Mouse (Mus musculus) mature B cell (primary cell): Measurements from ENCODE around the gene Cish.

Experiments
- in situ Hi-C: fragments of 300-500 bp; cut with MboI; formaldehyde crosslinking; loops from 2 replicates; pipeline ENCODE4 v1.14.3; 2019

Cish gene

GRCm38 (mm10) chr9:107312811-107313584 lies 17.2 kb downstream of the Cish start:
- in situ Hi-C loops = no loop called here

DNA sequence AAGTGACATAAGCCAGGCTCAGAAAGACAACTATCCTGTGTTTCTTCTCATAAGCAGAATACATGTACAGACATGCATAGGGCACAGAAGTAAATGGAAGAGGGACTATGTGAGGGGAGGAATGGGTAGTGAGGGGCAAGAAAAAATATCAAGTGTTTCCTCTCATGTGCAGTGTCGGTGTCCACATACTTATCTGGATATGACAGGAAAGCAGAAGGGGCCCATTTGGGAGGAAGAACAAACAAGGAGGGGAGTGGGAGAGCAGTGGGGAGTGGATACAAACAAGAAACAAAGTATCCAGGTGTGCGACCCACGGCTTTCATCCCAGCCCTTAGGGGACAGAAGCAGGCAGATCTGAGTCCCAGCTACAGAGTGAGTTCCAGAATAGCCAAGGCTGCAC lies 18.1 kb downstream of the Cish start:
- in situ Hi-C loops = no loop called here

DNA sequence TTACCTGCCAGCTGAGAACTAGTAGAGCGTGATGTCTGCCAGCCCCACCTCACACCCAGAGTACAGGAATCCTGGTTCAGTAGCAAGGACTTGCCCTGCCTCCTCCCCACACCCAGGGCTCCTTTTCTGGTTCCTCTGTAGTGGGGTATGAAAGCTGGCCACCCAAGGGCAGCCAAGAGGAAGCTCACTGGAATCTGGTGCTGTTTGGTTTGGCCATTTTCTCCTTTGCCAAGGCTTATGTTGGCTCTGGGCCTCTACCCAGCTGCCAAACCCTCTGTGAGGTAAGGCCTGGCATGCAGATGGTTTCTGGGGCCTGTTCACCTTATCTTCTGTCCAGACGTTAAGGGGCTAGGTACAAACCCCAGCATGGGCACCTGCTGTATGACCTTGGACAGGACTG lies 20.0 kb downstream of the Cish start:
- in situ Hi-C loops = no loop called here

GRCm38 (mm10) chr9:107322461-107323050 lies 26.7 kb downstream of the Cish start:
- in situ Hi-C loops = no loop called here

GRCm38 (mm10) chr9:107323558-107323957 lies 27.7 kb downstream of the Cish start:
- in situ Hi-C loops = no loop called here

DNA sequence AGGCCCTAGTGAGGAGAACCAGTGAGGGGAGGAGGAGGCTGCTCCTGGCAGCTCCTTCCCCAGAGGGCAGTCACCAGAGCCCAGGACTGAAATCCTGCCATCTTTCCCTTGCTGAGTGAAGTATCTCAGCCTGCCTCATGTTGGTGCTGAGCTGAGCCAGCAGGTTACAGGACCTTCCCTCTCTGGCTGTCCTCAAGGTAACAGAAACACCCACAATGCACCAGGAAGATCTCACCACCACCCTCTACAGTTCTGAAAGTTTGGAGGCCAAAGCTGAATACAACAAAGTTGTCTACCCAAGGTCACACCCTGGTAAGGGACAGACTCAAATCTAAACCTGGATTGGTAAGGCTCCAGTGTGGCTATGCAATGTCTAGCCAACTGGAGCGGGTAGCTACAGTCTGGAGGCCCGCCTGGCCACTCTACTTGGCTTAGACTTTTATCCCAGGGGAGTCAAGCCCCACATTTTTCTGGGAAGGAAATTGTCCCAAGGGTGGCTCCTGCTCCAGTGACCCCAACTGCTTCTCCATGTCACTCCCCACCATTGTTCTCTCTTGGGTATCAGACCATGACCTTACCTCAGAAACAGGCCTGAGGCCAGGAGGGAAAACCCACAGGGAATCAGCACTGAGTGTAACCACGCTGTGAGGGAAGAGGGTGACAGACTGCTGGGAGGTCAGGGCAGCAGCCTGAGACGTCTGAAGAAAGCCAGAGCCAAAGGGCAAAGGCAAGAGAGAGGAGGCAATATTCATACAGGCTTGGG lies 29.2 kb downstream of the Cish start:
- in situ Hi-C loops = no loop called here

DNA sequence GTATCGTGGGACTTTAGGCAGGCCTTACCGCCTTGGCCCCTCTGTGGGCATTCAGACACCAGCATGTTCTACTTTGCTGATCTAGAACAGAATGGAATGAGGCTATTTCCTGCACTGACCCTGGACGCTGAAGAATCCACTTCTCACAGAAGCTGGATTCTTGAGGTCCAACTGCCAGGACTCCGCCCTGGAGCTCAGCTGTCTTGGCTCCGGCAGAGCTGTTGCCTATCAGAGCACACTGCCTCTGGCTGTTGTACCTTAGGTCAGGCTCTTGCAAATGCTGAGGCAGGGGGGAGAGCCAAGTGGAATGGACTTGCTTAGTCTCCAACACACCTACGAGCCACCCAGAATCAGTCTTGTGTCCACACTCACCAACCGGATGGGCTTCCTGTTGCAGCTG lies 30.1 kb downstream of the Cish start:
- in situ Hi-C loops = no loop called here

DNA sequence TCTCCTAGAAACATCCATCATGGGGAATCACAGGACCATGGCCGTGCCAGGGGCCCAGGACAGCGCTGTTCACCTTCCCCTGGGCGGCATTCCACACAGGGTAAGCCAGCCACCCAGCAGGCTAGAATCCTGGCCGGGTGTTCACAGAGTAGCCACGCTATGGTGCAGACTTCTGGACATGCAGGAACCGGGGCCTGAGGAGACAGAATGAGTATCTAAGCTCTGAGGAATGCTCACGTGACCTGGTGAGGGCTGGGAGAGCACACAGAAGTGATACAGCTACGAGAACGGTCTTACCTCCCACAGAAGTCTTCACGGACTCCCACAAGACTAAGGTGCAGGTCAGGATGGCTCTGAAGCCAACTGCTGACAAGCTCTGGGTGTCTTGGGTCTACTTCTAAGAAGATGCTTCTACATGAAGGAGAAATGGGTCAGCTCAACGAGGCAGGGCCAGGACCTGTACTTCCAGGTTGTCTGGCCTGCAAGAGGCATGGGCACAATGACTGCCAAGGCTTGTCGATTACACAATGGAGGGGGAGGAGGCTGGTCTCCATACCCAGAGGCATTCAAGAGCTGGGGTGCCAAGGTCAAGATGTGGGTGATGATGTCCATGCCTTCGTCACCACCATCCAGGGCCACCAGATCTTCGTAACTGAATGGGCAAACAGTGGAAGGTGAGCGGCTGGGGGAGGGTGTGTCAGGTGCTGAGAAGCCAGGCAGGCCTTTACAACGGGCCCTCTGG lies 32.2 kb downstream of the Cish start:
- in situ Hi-C loops = no loop called here

GRCm38 (mm10) chr9:107330791-107331190 lies 35.0 kb downstream of the Cish start:
- in situ Hi-C loops = loop anchor here (5.0 kb wide), 1 partner anchor 33 kb away; the partner anchor contains the start of gene Cish

GRCm38 (mm10) chr9:107333686-107334085 lies 37.9 kb downstream of the Cish start:
- in situ Hi-C loops = loop anchor here (5.0 kb wide), 1 partner anchor 36 kb away; the partner anchor contains the start of gene Cish

DNA sequence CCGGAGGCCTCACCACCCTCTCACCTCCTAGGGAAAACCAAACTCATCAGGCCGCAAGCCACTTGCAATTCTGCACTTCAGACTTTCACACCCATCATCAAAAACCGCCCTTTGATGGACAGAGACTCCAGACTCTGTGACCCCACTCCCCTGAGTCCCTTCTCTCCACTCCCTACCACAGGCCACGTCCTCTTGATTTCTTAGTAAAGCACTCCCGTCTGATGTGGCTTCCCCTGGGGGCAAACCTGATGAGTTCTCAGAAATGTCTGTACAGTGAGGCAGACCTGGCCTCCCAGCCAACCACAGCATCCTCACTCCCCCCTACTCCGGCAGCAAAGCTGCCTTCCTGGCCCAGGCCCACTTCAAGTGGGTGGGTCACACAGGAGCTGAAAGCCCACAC lies 38.5 kb downstream of the Cish start:
- in situ Hi-C loops = loop anchor here (5.0 kb wide), 1 partner anchor 37 kb away; the partner anchor contains the start of gene Cish

GRCm38 (mm10) chr9:107335046-107335445 lies 39.2 kb downstream of the Cish start:
- in situ Hi-C loops = no loop called here

GRCm38 (mm10) chr9:107335909-107336308 lies 40.1 kb downstream of the Cish start:
- in situ Hi-C loops = no loop called here

- in situ Hi-C loops = no loop called here
Measured at GRCm38 (mm10) chr9:107336386-107336785, 40.6 kb downstream of the Cish start.

- in situ Hi-C loops = no loop called here
Measured at GRCm38 (mm10) chr9:107338172-107338883, 42.5 kb downstream of the Cish start, which contains the start of gene Hemk1. Gene Hemk1, minus strand, starts transcription at chr9:107338350.

- in situ Hi-C loops = no loop called here
Measured at GRCm38 (mm10) chr9:107340267-107340859, 44.5 kb downstream of the Cish start, which contains the start of gene 6430571L13Rik. Gene 6430571L13Rik, plus strand, starts transcription at chr9:107340602.

GRCm38 (mm10) chr9:107340911-107341645 lies 45.3 kb downstream of the Cish start:
- in situ Hi-C loops = no loop called here

GRCm38 (mm10) chr9:107342201-107342709 lies 46.4 kb downstream of the Cish start:
- in situ Hi-C loops = no loop called here

DNA sequence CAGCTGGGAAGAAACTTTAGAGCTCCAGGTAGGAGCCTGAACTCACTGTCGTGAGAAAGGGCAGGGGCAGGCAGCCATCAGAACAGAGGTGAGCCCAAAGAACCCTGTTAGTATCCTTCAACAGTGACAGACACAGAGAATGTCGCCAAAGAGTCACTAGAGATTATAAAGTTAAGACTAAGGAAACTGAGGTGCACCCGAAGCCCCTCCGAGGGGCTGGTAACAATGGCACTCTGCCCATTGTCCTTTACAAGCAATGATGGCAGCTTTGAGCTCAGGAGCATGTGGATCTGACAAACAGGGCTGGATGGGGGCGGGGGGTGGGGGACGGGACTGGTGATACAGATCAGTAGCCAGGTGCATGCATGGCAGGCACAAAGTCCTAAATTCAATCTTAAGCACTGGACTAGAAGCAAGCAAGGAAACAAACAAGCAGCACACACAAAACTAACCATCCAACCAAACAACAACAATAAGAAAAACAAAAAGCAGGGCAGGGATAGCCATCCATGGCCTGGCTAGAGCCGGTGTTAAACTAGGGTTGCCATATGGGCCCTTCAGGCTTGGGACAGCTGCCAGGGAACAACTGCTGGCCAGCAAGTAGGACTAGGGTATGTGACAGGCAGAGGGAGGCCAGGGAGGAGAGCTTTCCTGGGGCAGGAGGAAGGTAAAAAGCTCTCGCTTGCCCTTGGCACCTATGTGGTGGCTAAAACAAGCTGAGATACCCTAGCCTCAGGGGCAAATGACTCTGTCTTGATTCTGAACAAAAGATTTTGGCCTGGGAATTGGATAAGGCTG lies 47.5 kb downstream of the Cish start:
- in situ Hi-C loops = no loop called here
